Mouse (Mus musculus) testis, adult 2 months (tissue): ENCODE measurements at regions not wholly inside any gene's neighbourhood (a gene's known extent, or its start where the extent isn't known, plus 50 kb on each side); places are given as distances from the start of the nearest gene placed in this dataset.

Source experiments
- CTCF ChIP-seq: fragments of 200-500 bp; IDR thresholded peaks from 2 replicates; pipeline ENCODE4 v1.5.1; 2012; ENCODE audit warnings: low read depth, mild to moderate bottlenecking, inconsistent platforms, low read length, moderate library complexity; ENCODE audit not compliant: control insufficient read depth, insufficient read depth, insufficient replicate concordance
- POLR2A ChIP-seq: fragments of 200-500 bp; IDR thresholded peaks from 2 replicates; pipeline ENCODE4 v1.6.1; 2012; ENCODE audit warnings: low read depth, mild to moderate bottlenecking, inconsistent platforms, low read length, moderate library complexity; ENCODE audit not compliant: control insufficient read depth

GRCm38 (mm10) chr3:34371418-34371817 is 278.8 kb upstream of the Sox2 start:
- TF ChIP-seq POLR2A (no peak), CTCF (no peak)
